34 mouse cellular contexts compared by ENCODE assay signal in the genomic region with DNA sequence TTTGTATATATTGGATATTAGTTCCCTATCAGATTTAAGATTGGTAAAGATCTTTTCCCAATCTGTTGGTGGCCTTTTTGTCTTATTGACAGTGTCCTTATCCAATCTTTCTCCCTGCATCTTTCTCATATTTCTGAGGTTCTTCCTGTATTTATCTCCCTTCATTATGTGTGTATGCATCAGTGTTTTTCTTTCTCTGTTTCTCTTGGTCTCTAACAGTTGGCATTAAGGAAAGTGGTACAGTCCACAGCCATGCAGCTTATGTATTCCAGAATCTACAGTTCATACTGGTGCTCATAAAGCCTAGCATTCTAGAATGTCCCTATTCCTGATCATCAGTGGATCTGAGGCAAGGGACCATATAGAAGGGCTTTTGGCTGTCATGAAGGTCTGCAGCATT. TPM values are rescaled to one million over a fixed set of nuclear protein-coding genes. Genes with fewer than 3 reads are reported as not detected.
"Had no signal": no experiment of that assay in that cellular context is flagged by ENCODE, and none has a peak within 500 bp of the region (broad histone marks: within the 10 kb centered on the region; RNA-seq: fewer than 3 reads in every experiment).

Gene Spaca5 (plus strand): TSS at position 301 of the 400 bp plus-strand sequence.

- H3K4me3 ChIP-seq: embryonic facial prominence, embryonic 10.5 days; embryonic facial prominence, embryonic 12.5 days; embryonic facial prominence, embryonic 13.5 days; embryonic facial prominence, embryonic 15.5 days; erythroblast, embryonic 14.5 days; forebrain, embryonic 10.5 days; forebrain, embryonic 12.5 days; forebrain, embryonic 13.5 days; forebrain, embryonic 15.5 days; gastrocnemius, adult 2 months; heart, adult 2 months had no signal

- H3K27ac ChIP-seq: embryonic facial prominence, embryonic 10.5 days; embryonic facial prominence, embryonic 12.5 days; embryonic facial prominence, embryonic 13.5 days; embryonic facial prominence, embryonic 15.5 days; forebrain, embryonic 10.5 days; forebrain, embryonic 12.5 days; forebrain, embryonic 13.5 days; forebrain, embryonic 15.5 days; gastrocnemius, adult 2 months; heart, adult 2 months had no signal

- H3K36me3 ChIP-seq: embryonic facial prominence, embryonic 10.5 days; embryonic facial prominence, embryonic 12.5 days; embryonic facial prominence, embryonic 13.5 days; embryonic facial prominence, embryonic 15.5 days; forebrain, embryonic 10.5 days; forebrain, embryonic 12.5 days; forebrain, embryonic 15.5 days had no signal

- H3K27me3 ChIP-seq: embryonic facial prominence, embryonic 12.5 days; embryonic facial prominence, embryonic 13.5 days; embryonic facial prominence, embryonic 15.5 days; forebrain, embryonic 12.5 days; forebrain, embryonic 13.5 days; forebrain, embryonic 15.5 days had no signal

- H3K4me1 ChIP-seq: embryonic facial prominence, embryonic 10.5 days; embryonic facial prominence, embryonic 12.5 days; embryonic facial prominence, embryonic 13.5 days; embryonic facial prominence, embryonic 15.5 days; forebrain, embryonic 10.5 days; forebrain, embryonic 12.5 days; forebrain, embryonic 13.5 days; forebrain, embryonic 15.5 days had no signal

- DNase-seq: cerebellum, adult 8-10 months; cerebellum, adult 9-10 months; cerebellum, adult 9-11 months; cerebellum, postnatal 10 days; cerebellum, postnatal 14 days; cerebellum, postnatal 25 days; cerebellum, postnatal 36 days; embryo, embryonic 11 days; forebrain, postnatal 0 days; gastrocnemius, adult 2 months; gastrocnemius, postnatal 10 days; gastrocnemius, postnatal 14 days; gastrocnemius, postnatal 25 days; gastrocnemius, postnatal 36 days; heart, adult 11 months; heart, adult 18-20 months; heart, adult 2 months had no signal

RNA-seq across cellular contexts. Expression of gene Spaca5, which starts in this region (rescaled TPM):
- polyA plus RNA-seq: cortical plate, adult 2 months; embryonic facial prominence, embryonic 10.5 days; embryonic facial prominence, embryonic 11.5 days; embryonic facial prominence, embryonic 12.5 days; embryonic facial prominence, embryonic 13.5 days; embryonic facial prominence, embryonic 14.5 days; embryonic facial prominence, embryonic 15.5 days; erythroblast, embryonic 14.5 days; forebrain, embryonic 10.5 days; forebrain, embryonic 11.5 days; forebrain, embryonic 12.5 days; forebrain, embryonic 13.5 days; forebrain, embryonic 14.5 days; forebrain, embryonic 15.5 days; forebrain, embryonic 16.5 days; forebrain, postnatal 0 days; frontal cortex, adult 2 months; gonadal fat pad, adult 2 months; heart, adult 2 months had no signal
